Mouse (Mus musculus) ES-Bruce4 (cell line): ENCODE measurements around the gene Ghrhr. TPM values are rescaled to one million over a fixed set of nuclear protein-coding genes. Genes with fewer than 3 reads are reported as not detected.

Experiments used
- H3K27ac ChIP-seq: 2 replicates; pipeline ENCODE4 v1.5.1; 2012; ENCODE audit warnings: low read length, inconsistent platforms; ENCODE audit not compliant: insufficient read depth
- H3K27me3 ChIP-seq: 2 replicates; pipeline ENCODE4 v1.6.1; 2012; ENCODE audit warnings: mild to moderate bottlenecking, low read length, inconsistent platforms; ENCODE audit not compliant: control insufficient read depth, poor library complexity, insufficient read depth, severe bottlenecking
- H3K36me3 ChIP-seq: 2 replicates; pipeline ENCODE4 v1.6.1; 2012; ENCODE audit warnings: inconsistent platforms, mild to moderate bottlenecking, low read length, moderate library complexity; ENCODE audit not compliant: control insufficient read depth, poor library complexity, insufficient read depth, severe bottlenecking
- H3K4me1 ChIP-seq: one replicate; pipeline ENCODE4 v1.8.1; 2011; ENCODE audit warnings: low read length; ENCODE audit not compliant: control insufficient read depth, insufficient read depth
- H3K4me3 ChIP-seq: 2 replicates; pipeline ENCODE4 v1.5.1; 2011; ENCODE audit warnings: low read depth, mild to moderate bottlenecking, low read length
- H3K9ac ChIP-seq: 2 replicates; pipeline ENCODE4 v1.6.1; 2012; ENCODE audit warnings: low read depth, mild to moderate bottlenecking, inconsistent platforms; ENCODE audit not compliant: poor library complexity, severe bottlenecking
- H3K9me3 ChIP-seq: replicated peaks from 2 replicates; pipeline ENCODE4 v1.6.1; 2012; ENCODE audit warnings: mild to moderate bottlenecking, low read length, inconsistent platforms; ENCODE audit not compliant: control insufficient read depth, poor library complexity, insufficient read depth, severe bottlenecking
- CTCF ChIP-seq: IDR thresholded peaks from one replicate; pipeline ENCODE4 v1.8.1; 2011; ENCODE audit warnings: low read depth, low read length
- EP300 ChIP-seq: IDR thresholded peaks from 2 replicates; pipeline ENCODE4 v1.6.1; 2011; ENCODE audit warnings: low read depth, low read length; ENCODE audit not compliant: insufficient read depth
- POLR2A ChIP-seq: IDR thresholded peaks from one replicate; pipeline ENCODE4 v1.8.1; 2011; ENCODE audit warnings: low read length; ENCODE audit not compliant: insufficient read depth
- polyA plus RNA-seq: library from polyadenylated mRNA; stranded (reverse); fragments of >200 nt; gene quantifications from 2 replicates; pipeline ENCODE4 v1.2.4, GENCODE M21; 2011; ENCODE audit warnings: low read depth; ENCODE audit not compliant: missing spikeins, insufficient read depth, insufficient read length

Gene Ghrhr
- polyA plus RNA-seq, 1 experiment: not detected

DNA sequence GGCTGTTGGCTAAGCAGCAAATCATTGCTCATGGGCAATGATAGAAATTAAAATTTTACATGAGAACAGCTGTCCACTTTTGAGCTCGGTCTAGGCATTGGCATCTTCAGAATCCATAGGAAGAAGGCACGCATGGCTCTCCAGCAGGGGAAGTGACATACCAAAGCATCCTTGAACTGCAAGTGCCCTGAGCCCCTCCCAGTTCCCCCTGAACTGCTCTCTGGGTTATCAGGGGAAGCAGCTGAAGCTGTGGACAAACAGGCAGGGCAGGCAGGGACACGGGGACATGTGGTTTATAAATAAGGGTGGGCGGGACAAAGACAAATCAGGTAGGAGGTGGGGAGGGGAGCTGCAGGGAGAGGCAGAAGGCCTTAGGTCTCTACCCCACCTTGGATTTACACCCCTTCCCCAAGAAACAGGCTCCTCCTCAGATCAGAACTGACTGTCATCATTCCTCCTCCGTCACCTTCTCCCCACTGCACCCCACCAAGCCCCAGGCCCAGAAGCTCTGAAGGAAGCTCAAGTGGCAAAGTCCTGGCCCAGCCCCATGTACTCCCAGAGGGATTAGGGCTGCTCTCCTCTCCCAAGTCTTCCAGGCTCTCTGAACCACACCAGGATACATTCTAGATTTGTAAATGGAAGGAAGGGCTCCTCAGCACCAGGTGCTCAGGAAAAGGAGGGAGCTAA is 19.9 kb upstream of the Ghrhr start:
- H3K4me3 ChIP-seq: no peak overlapping the region
- H3K4me1 ChIP-seq: peaks cover 5% of the 10 kb centered on the region
- H3K27ac ChIP-seq: no peak overlapping the region
- H3K9ac ChIP-seq: no peak overlapping the region
- H3K36me3 ChIP-seq: no peaks in the 10 kb centered on the region
- no peaks in the 10 kb centered on the region for H3K9me3 ChIP-seq
- TF ChIP-seq CTCF: no peak
- TF ChIP-seq EP300: no peak
- no peak for TF ChIP-seq POLR2A
- H3K27me3 ChIP-seq: no peaks in the 10 kb centered on the region

- Histone ChIP-seq H3K27me3 (no peaks in the 10 kb centered on the region), H3K4me1 (peaks cover 5% of the 10 kb centered on the region), H3K9ac (no peak overlapping the region), H3K9me3 (no peaks in the 10 kb centered on the region), H3K36me3 (no peaks in the 10 kb centered on the region), H3K27ac (no peak overlapping the region), H3K4me3 (no peak overlapping the region)
- TF ChIP-seq EP300 (no peak), POLR2A (no peak), CTCF (no peak)
These were observed 19.0 kb upstream of the Ghrhr start for GRCm38 (mm10) chr6:55356976-55357635.

- no peak overlapping the region for H3K4me3 ChIP-seq
- H3K36me3 ChIP-seq: no peaks in the 10 kb centered on the region
- H3K27ac ChIP-seq: no peak overlapping the region
- no peaks in the 10 kb centered on the region for H3K27me3 ChIP-seq
- H3K9ac ChIP-seq: no peak overlapping the region
- H3K4me1 ChIP-seq: peaks cover 5% of the 10 kb centered on the region
- TF ChIP-seq CTCF (no peak), EP300 (no peak), POLR2A (no peak)
- no peaks in the 10 kb centered on the region for H3K9me3 ChIP-seq
These were observed 18.5 kb upstream of the Ghrhr start for GRCm38 (mm10) chr6:55357636-55358031.

- Histone ChIP-seq H3K9me3 (no peaks in the 10 kb centered on the region), H3K4me1 (peaks cover 5% of the 10 kb centered on the region), H3K4me3 (no peak overlapping the region), H3K27ac (no peak overlapping the region), H3K36me3 (no peaks in the 10 kb centered on the region), H3K27me3 (no peaks in the 10 kb centered on the region), H3K9ac (no peak overlapping the region)
- TF ChIP-seq CTCF: peak; percentile 37
- no peak for TF ChIP-seq EP300
- no peak for TF ChIP-seq POLR2A
These were observed 17.4 kb upstream of the Ghrhr start for GRCm38 (mm10) chr6:55358731-55359143.

DNA sequence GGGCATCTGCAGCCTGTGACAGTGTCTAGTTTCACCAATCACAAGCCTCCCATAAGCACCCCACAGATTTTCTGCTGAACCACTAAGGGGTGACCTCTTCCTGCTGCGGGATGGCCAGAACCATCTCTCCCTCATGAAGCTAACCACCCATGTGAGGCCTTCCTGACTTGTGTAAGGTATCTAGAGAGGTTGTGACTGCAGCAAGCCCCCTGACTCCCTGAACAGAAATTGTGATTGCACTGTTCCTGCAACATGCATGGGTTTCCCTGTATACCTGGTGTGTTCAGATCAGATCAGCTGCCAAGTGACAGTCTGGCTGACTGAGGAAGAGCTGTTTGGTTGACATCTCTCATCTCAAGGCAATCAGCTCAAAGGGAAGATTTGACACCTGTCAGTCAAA is 13.4 kb upstream of the Ghrhr start:
- H3K27ac ChIP-seq: no peak overlapping the region
- no peaks in the 10 kb centered on the region for H3K36me3 ChIP-seq
- no peak for TF ChIP-seq CTCF
- no peak for TF ChIP-seq EP300
- TF ChIP-seq POLR2A: no peak
- H3K9me3 ChIP-seq: no peaks in the 10 kb centered on the region
- no peak overlapping the region for H3K9ac ChIP-seq
- no peak overlapping the region for H3K4me3 ChIP-seq
- no peaks in the 10 kb centered on the region for H3K4me1 ChIP-seq
- no peaks in the 10 kb centered on the region for H3K27me3 ChIP-seq

DNA sequence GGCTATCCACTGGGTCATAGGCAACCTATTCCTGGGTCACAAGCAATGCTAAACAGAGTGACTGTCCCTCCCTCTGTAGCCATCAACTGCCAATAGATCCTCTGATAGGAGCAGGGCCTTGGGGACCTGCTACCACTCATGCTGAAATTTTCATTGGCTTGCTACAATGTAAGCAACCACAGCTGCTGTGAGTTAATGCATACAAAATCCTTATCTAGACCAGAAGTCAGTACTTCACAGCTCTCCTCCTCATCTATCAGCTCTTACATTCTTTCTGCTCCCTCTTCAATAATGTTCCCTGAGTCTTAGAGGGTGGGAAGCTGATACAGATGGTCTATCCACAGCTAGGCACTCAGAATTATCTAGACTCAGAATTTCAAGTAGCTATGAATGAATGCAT is 9.0 kb upstream of the Ghrhr start:
- Histone ChIP-seq H3K27ac (no peak overlapping the region), H3K27me3 (no peaks in the 10 kb centered on the region), H3K9ac (no peak overlapping the region), H3K9me3 (no peaks in the 10 kb centered on the region), H3K4me3 (no peak overlapping the region), H3K36me3 (no peaks in the 10 kb centered on the region), H3K4me1 (no peaks in the 10 kb centered on the region)
- TF ChIP-seq POLR2A: no peak
- TF ChIP-seq CTCF: no peak
- no peak for TF ChIP-seq EP300
